Comparison of ENCODE assay signal across 27 mouse cellular contexts in the genomic region with DNA sequence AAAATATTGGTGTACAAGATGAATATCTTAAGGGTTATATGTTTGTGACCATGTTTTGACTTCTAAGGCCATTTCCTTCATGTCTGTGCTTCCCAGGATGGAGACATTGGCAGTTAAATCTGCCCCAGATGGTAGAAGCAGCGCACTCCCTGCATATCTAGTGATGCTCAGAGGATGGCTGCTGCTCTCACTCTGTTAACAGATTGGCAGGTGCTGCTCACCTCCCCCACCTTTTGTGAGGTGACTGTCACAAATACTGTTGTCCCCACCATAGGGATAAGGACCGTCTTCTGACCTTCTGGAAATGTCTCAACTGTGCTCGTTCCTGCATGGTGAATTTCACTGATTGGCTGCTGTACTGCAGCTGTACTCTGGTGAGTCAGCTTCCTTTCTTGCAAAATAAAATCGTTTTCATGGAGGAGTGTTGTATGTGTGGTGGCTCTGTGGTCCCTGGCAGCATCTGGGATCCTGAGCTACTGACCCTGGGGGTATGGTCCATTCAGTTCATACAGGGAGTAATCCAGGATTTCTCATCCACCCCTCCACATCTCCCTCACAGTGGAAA. TPM values are rescaled to one million over a fixed set of nuclear protein-coding genes. Genes with fewer than 3 reads are reported as not detected.
DNase-seq lines count a peak whose midpoint lies in the region; ATAC-seq and TF ChIP-seq lines count a peak whose summit lies in the region.
"Had no signal": no experiment of that assay in that cellular context is flagged by ENCODE, and none has a peak within 500 bp of the region (broad histone marks: within the 10 kb centered on the region; RNA-seq: fewer than 3 reads in every experiment).

No protein-coding gene starts in this region.

- no peaks in the 10 kb centered on the region for H3K27me3 ChIP-seq in heart, embryonic 10.5 days (ENCODE audit: insufficient read depth, poor library complexity, severe bottlenecking)
- no peaks in the 10 kb centered on the region for H3K27me3 ChIP-seq in C2C12 (ENCODE audit: control insufficient read depth, insufficient read depth, insufficient read length)
- peaks cover 3% of the 10 kb centered on the region for H3K27me3 ChIP-seq in myocyte (ENCODE audit: control insufficient read depth, insufficient read depth, insufficient read length)
- H3K27me3 ChIP-seq: embryonic facial prominence, embryonic 13.5 days; heart, embryonic 13.5 days; hindbrain, embryonic 15.5 days; Patski had no signal

- no peak overlapping the region for H3K4me3 ChIP-seq in heart, embryonic 10.5 days
- H3K4me3 ChIP-seq in C2C12 (ENCODE audit: insufficient read depth, poor library complexity, severe bottlenecking) (no peak overlapping the region), myocyte (no peak overlapping the region)
- H3K4me3 ChIP-seq: embryonic facial prominence, embryonic 13.5 days; gastrocnemius, adult 2 months; heart, embryonic 13.5 days; hindbrain, embryonic 15.5 days had no signal

- H3ac ChIP-seq in C2C12 (ENCODE audit: control insufficient read depth, insufficient read length, low read depth): no peak overlapping the region
- H3ac ChIP-seq in myocyte (ENCODE audit: control insufficient read depth, insufficient read length): no peak overlapping the region

- ATAC-seq in granulocyte monocyte progenitor cell, adult 5-6 weeks (replicated peaks; ENCODE audit: poor library complexity, severe bottlenecking): peak; percentile 86
- ATAC-seq: activated CD4-positive, CD25-positive, alpha-beta regulatory T cell, adult 4 months; forebrain, embryonic 16.5 days; intestine, embryonic 16.5 days; midbrain, embryonic 16.5 days; Patski had no signal

- H3K4me1 ChIP-seq in heart, embryonic 10.5 days: no peaks in the 10 kb centered on the region
- H3K4me1 ChIP-seq: embryonic facial prominence, embryonic 13.5 days; heart, embryonic 13.5 days; hindbrain, embryonic 15.5 days had no signal

- peak; percentile 55 for DNase-seq in heart, adult 11 months
- DNase-seq in heart, embryonic 10.5 days (ENCODE audit: low spot score): no peak
- DNase-seq in frontal cortex, adult 2 months (ENCODE audit: extremely low spot score in 1 of 2, low spot score in 1 of 2): no peak
- DNase-seq in testis, postnatal 10 days (ENCODE audit: low spot score): no peak
- DNase-seq: cerebellum, adult 18-20 months; gastrocnemius, adult 2 months; kidney, postnatal 10 days; left cerebral cortex, postnatal 4 days; liver; right cerebral cortex, adult 18-20 months; thymus, postnatal 4 days had no signal

- WGBS in heart, embryonic 10.5 days: 54% methylated on average over 4 of the region's 4 CpGs

- no peaks in the 10 kb centered on the region for H3K36me3 ChIP-seq in heart, embryonic 10.5 days
- H3K36me3 ChIP-seq in C2C12 (ENCODE audit: control insufficient read depth, insufficient read depth) (no peaks in the 10 kb centered on the region), myocyte (ENCODE audit: control insufficient read depth, insufficient read depth) (no peaks in the 10 kb centered on the region)
- H3K36me3 ChIP-seq: embryonic facial prominence, embryonic 13.5 days; heart, embryonic 13.5 days; hindbrain, embryonic 15.5 days had no signal

- H3K27ac ChIP-seq in heart, embryonic 10.5 days: no peak overlapping the region
- H3K27ac ChIP-seq: embryonic facial prominence, embryonic 13.5 days; gastrocnemius, adult 2 months; heart, embryonic 13.5 days; hindbrain, embryonic 15.5 days had no signal

- no peak for TF ChIP-seq POLR2A in myocyte (IDR thresholded peaks at IDR 0.05; ENCODE audit: insufficient read length, low read depth)

- no peaks in the 10 kb centered on the region for H3K9me3 ChIP-seq in heart, embryonic 10.5 days
- H3K9me3 ChIP-seq: embryonic facial prominence, embryonic 13.5 days; heart, embryonic 13.5 days; hindbrain, embryonic 15.5 days had no signal

- H3K4me2 ChIP-seq in myocyte (ENCODE audit: low read depth): peak overlapping the region; percentile 57
- H3K4me2 ChIP-seq: embryonic facial prominence, embryonic 13.5 days had no signal

- no peak for TF ChIP-seq CTCF in C2C12 (IDR thresholded peaks at IDR 0.05; ENCODE audit: control insufficient read depth, insufficient read depth, insufficient read length)

- no peaks in the 10 kb centered on the region for H3K79me3 ChIP-seq in C2C12 (ENCODE audit: low read depth)

- H3K79me2 ChIP-seq in C2C12 (ENCODE audit: control insufficient read depth, insufficient read depth) (no peaks in the 10 kb centered on the region), myocyte (ENCODE audit: control insufficient read depth, insufficient read depth) (no peaks in the 10 kb centered on the region)

TF ChIP-seq in C2C12, 6 proteins besides CTCF, POLR2A, EP300 and RAD21:
- TF ChIP-seq USF1 (IDR thresholded peaks at IDR 0.05; ENCODE audit: low read depth): no peak
- peak; percentile 63 for TF ChIP-seq CEBPB (IDR thresholded peaks at IDR 0.05; ENCODE audit: low read depth)
- TF ChIP-seq MYOG (IDR thresholded peaks at IDR 0.05; ENCODE audit: control insufficient read depth, extremely low read depth, insufficient read length): no peak
TF ChIP-seq in C2C12: peak in this region for 1.

TF ChIP-seq in myocyte, 11 proteins besides CTCF, POLR2A, EP300 and RAD21:
- TF ChIP-seq E2F4 (IDR thresholded peaks at IDR 0.05; ENCODE audit: insufficient read depth) (no peak), TCF3 (IDR thresholded peaks at IDR 0.05; ENCODE audit: insufficient read length, low read depth) (no peak), MAX (IDR thresholded peaks at IDR 0.05; ENCODE audit: low read depth) (no peak), CEBPB (IDR thresholded peaks at IDR 0.05; ENCODE audit: insufficient read depth, poor library complexity, severe bottlenecking) (0 out of 2 replicates have a peak, but pooled peaks have one; percentile 55), MYOD1 (IDR thresholded peaks at IDR 0.05; ENCODE audit: control insufficient read depth in 1 of 3, insufficient read length in 2 of 3, low read depth in 2 of 3) (no peak)

RNA-seq across cellular contexts. Expression of a gene that starts 9.0 kb away (rescaled TPM):
- 134 and 158 TPM in 2 replicates for polyA plus RNA-seq in heart, embryonic 10.5 days (2016; fragmentation: Nextera tagmentation; extraction: Ambion mirVana)
- polyA plus RNA-seq in C2C12 (2012; fragmentation: generic; extraction: Trizol) (39.8 TPM), myocyte (2012; fragmentation: generic; extraction: Trizol) (18.9 TPM)
- total RNA-seq in granulocyte monocyte progenitor cell, adult 5-6 weeks (2014; fragmentation: Nextera tagmentation): 100.0 and 117 TPM in 2 replicates
- 78.2 and 92.9 TPM in 2 replicates for total RNA-seq in granulocyte monocyte progenitor cell, adult 5-6 weeks (2017)
- polyA plus RNA-seq in frontal cortex, adult 2 months (2012; rRNA removed): 2.7 TPM in 2 replicates

RNA-seq across cellular contexts. Expression of a gene that starts 9.8 kb away (rescaled TPM):
- 0.14 TPM in 1 of 2 replicates, not detected in the other for polyA plus RNA-seq in heart, embryonic 10.5 days (2016; fragmentation: Nextera tagmentation; extraction: Ambion mirVana)
- not detected for polyA plus RNA-seq in C2C12 (2012; fragmentation: generic; extraction: Trizol)
- total RNA-seq in granulocyte monocyte progenitor cell, adult 5-6 weeks (2014; fragmentation: Nextera tagmentation): not detected in 2 replicates
- total RNA-seq in granulocyte monocyte progenitor cell, adult 5-6 weeks (2017): 0.15 TPM in 1 of 2 replicates, not detected in the other
- not detected for polyA plus RNA-seq in myocyte (2012; fragmentation: generic; extraction: Trizol)
- polyA plus RNA-seq in frontal cortex, adult 2 months (2012; rRNA removed): 0.16 and 0.25 TPM in 2 replicates
- total RNA-seq: layer of hippocampus, adult 18-20 months; left cerebral cortex, postnatal 4 days; megakaryocyte-erythroid progenitor cell, adult 5-6 weeks had no signal
- polyA plus RNA-seq: activated CD4-positive, CD25-positive, alpha-beta regulatory T cell, adult 4 months; embryonic facial prominence, embryonic 13.5 days; forebrain, embryonic 16.5 days; hindbrain, embryonic 15.5 days; intestine, embryonic 16.5 days; liver, embryonic 16.5 days; lung, postnatal 0 days; midbrain, embryonic 16.5 days; neural tube, embryonic 11.5 days; Patski had no signal

RNA-seq across cellular contexts. Expression of a gene that starts 29.2 kb away (rescaled TPM):
- polyA plus RNA-seq in heart, embryonic 10.5 days (2016; fragmentation: Nextera tagmentation; extraction: Ambion mirVana): 163 and 184 TPM in 2 replicates
- polyA plus RNA-seq in C2C12 (2012; fragmentation: generic; extraction: Trizol) (86.9 TPM), myocyte (2012; fragmentation: generic; extraction: Trizol) (141 TPM)
- 322 and 433 TPM in 2 replicates for total RNA-seq in granulocyte monocyte progenitor cell, adult 5-6 weeks (2014; fragmentation: Nextera tagmentation)
- 678 and 830 TPM in 2 replicates for total RNA-seq in granulocyte monocyte progenitor cell, adult 5-6 weeks (2017)
- polyA plus RNA-seq in frontal cortex, adult 2 months (2012; rRNA removed): 687 and 787 TPM in 2 replicates
